Mouse (Mus musculus) CD4-positive naive resting alpha-beta T cell, adult 76 days (primary cell): ENCODE results near the gene H2-M10.2. TPM values are rescaled to one million over a fixed set of nuclear protein-coding genes. Genes with fewer than 3 reads are reported as not detected.

ENCODE experiments used
- total RNA-seq: library from RNA; stranded (reverse); gene quantifications from one replicate; pipeline ENCODE4 v1.2.4, GENCODE M21; 2023

Gene H2-M10.2
- total RNA-seq: not detected

DNA sequence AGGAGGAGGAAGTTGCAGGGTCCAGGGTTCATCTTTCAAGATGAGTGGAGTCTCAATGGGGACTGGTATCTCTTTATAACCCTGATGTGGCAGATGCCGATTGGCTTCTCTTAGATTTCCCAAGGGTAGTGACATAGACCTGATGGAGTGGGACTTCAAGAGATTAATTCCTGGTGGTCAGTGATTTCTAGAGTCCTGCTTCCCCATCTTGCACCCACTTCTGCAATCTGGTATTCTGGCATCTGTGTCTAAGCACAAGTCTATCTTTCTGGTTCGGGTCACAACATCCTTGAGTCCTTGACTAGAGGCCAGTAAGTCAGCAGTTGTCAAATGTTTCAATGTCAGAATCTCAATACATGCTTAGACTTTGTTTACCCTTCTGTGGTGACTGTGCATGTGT, at the start of gene H2-M10.2:
H2-M10.2 (minus strand) TSS at position 101 of the 400 bp plus-strand sequence.

DNA sequence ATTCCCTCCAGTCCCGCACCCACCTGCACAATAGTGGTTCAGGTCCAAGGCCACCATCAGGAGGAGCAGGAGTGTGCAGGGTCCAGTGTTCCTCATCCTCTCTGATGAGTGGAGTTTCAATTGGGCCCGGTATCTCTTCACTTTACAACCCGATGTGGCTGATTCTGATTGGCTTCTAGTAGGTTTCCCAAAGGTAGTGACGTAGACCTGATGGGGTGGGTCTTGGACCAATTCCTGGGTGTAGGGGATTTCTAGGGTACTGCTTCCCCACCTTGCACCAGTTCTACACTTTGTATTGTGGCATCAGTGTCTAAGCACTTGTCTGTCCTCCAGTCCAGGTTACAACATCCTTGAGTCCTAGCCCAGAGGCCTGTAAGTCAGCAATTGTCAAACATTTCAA, 39.8 kb upstream of the H2-M10.2 start, which contains the start of gene H2-M10.1:
H2-M10.1 (minus strand) TSS at position 101 of the 400 bp plus-strand sequence.

DNA sequence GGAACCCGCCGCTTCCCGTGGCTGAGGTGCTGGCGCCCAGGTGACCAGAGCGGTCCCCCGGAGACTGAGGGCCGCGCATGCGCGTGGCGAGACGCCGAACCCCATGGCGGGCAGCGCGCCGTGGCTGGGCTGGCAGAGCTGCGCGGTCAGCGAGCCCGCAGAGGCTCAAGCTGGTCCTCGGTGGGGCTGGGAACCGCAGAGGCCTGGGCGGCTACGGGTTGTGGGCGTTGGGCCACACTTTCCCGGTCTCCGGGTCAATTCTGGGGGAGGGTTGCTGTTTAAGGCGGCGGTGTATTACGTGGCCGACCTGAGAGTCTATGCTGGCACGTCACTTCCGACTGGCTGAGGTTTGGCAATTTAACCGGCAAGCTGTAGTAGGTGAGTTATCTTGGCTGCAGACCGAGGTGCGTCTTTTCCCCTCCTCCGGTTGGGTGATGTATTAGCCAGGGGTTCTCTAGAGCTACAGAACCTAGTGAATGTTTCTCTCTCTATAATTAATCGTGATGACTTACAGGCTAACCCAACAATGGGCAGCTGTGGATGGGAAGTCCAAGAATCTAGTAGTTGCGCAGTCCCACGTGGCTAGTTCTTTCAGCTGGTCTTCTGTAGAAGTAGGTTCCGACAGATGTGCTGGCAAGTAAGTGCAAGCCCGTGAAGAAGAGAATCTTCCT, 14.6 kb downstream of the H2-M10.2 start, which contains the start of gene Trim39:
Trim39 (minus strand) TSS at position 662 of the 671 bp plus-strand sequence.

DNA sequence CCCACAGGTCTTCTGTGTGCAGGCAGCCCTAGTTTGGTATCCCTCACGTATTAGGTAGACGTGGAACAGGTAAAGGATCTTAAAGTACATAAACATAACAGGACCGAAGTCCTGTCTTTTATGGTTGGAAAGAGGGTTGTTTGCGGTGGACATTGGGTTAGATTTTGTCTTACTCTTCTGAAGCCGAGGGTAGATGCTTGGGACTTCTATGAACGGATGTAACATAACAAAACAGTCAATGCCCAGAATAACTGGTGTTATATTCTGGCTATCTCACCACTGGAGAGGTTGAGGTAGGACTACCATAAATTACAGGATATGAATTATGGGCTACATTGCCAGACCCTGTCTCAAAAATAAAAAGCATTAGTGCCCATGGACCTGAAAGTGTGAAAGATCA, 28.3 kb downstream of the H2-M10.2 start, which contains the start of gene Rpp21:
Rpp21 (minus strand) TSS at position 101 of the 400 bp plus-strand sequence.

Other genes with a start within 250 kb of the H2-M10.2 start
- gene H2-T22, start 243.7 kb downstream of the H2-M10.2 start, total RNA-seq: 190 TPM
- gene Gm6034, start 243.5 kb downstream of the H2-M10.2 start, total RNA-seq: 1.1 TPM
- gene Gm11127, start 228.1 kb downstream of the H2-M10.2 start, total RNA-seq: 70.7 TPM
- gene Gm19684, start 164.8 kb downstream of the H2-M10.2 start, total RNA-seq: 9.2 TPM
- 10.3 TPM for gene Gm7030, start 157.1 kb downstream of the H2-M10.2 start, total RNA-seq
- gene Gm8909, start 118.0 kb downstream of the H2-M10.2 start, total RNA-seq: 0.88 TPM
- gene H2-T3, start 96.2 kb downstream of the H2-M10.2 start, total RNA-seq: 0.44 TPM
- 72.8 TPM for gene Rpp21, start 28.4 kb downstream of the H2-M10.2 start, total RNA-seq
- 88.5 TPM for gene Trim39, start 14.2 kb downstream of the H2-M10.2 start, total RNA-seq
- gene H2-M10.1, start 39.7 kb upstream of the H2-M10.2 start, total RNA-seq: not detected
- not detected for gene H2-M10.3, start 81.9 kb upstream of the H2-M10.2 start, total RNA-seq
- not detected for gene H2-M10.4, start 175.8 kb upstream of the H2-M10.2 start, total RNA-seq